Mouse (Mus musculus): Measurements from ENCODE around the gene Npb. TPM values are rescaled to one million over a fixed set of nuclear protein-coding genes. Genes with fewer than 3 reads are reported as not detected.
"Not testable (repeated sequence)": the region's sequence is repeated elsewhere in the genome, so short reads cannot be mapped to it uniquely, and the experiment has no call there.

Npb gene
- polyA plus RNA-seq (2011; ENCODE audit: insufficient read depth, insufficient read length, low read depth, missing spikeins), result not detected in 2 replicates

- Histone ChIP-seq H3K27ac (ENCODE audit: insufficient read depth, low read length) (no peak within 1 kb of the TSS), H3K4me3 (ENCODE audit: low read depth, low read length) (peak within 1 kb of the TSS; percentile 28), H3K4me1 (ENCODE audit: control insufficient read depth, insufficient read depth, low read length) (no peaks in the 10 kb centered on the region), H3K9ac (ENCODE audit: low read depth, poor library complexity, severe bottlenecking) (peak within 1 kb of the TSS; percentile 61), H3K9me3 (replicated peaks; ENCODE audit: control insufficient read depth, insufficient read depth, low read length, poor library complexity, severe bottlenecking) (no peaks in the 10 kb centered on the region), H3K27me3 (ENCODE audit: control insufficient read depth, insufficient read depth, low read length, poor library complexity, severe bottlenecking) (no peaks in the 10 kb centered on the region), H3K36me3 (ENCODE audit: control insufficient read depth, insufficient read depth, low read length, poor library complexity, severe bottlenecking) (peaks cover 22% of the 10 kb centered on the region)
- TF ChIP-seq POLR2A (IDR thresholded peaks at IDR 0.05; ENCODE audit: insufficient read depth, low read length), result no peak
- TF ChIP-seq EP300 (IDR thresholded peaks at IDR 0.05; ENCODE audit: insufficient read depth, low read depth, low read length), result no peak
- no peak for TF ChIP-seq CTCF (IDR thresholded peaks at IDR 0.05; ENCODE audit: low read depth, low read length)
Observed at GRCm38 (mm10) chr11:120608241-120609034, at the start of gene Npb. TSS of gene Npb (plus strand) at chr11:120608477.

GRCm38 (mm10) chr11:120558843-120559242 is 49.4 kb upstream of the Npb start:
- H3K9me3 ChIP-seq (replicated peaks; ENCODE audit: control insufficient read depth, insufficient read depth, low read length, poor library complexity, severe bottlenecking); H3K27ac ChIP-seq (ENCODE audit: insufficient read depth, low read length); H3K9ac ChIP-seq (ENCODE audit: low read depth, poor library complexity, severe bottlenecking); H3K4me3 ChIP-seq (ENCODE audit: low read depth, low read length); H3K27me3 ChIP-seq (ENCODE audit: control insufficient read depth, insufficient read depth, low read length, poor library complexity, severe bottlenecking); H3K4me1 ChIP-seq (ENCODE audit: control insufficient read depth, insufficient read depth, low read length): not testable (repeated sequence)
- H3K36me3 ChIP-seq (ENCODE audit: control insufficient read depth, insufficient read depth, low read length, poor library complexity, severe bottlenecking), result peaks cover 38% of the 10 kb centered on the region

GRCm38 (mm10) chr11:120560952-120561728 is 47.1 kb upstream of the Npb start:
- H3K27me3 ChIP-seq (ENCODE audit: control insufficient read depth, insufficient read depth, low read length, poor library complexity, severe bottlenecking), result no peaks in the 10 kb centered on the region
- TF ChIP-seq EP300 (IDR thresholded peaks at IDR 0.05; ENCODE audit: insufficient read depth, low read depth, low read length) (no peak), CTCF (IDR thresholded peaks at IDR 0.05; ENCODE audit: low read depth, low read length) (no peak), POLR2A (IDR thresholded peaks at IDR 0.05; ENCODE audit: insufficient read depth, low read length) (no peak)
- H3K9me3 ChIP-seq (replicated peaks; ENCODE audit: control insufficient read depth, insufficient read depth, low read length, poor library complexity, severe bottlenecking), result no peaks in the 10 kb centered on the region
- no peaks in the 10 kb centered on the region for H3K4me1 ChIP-seq (ENCODE audit: control insufficient read depth, insufficient read depth, low read length)
- peak overlapping the region; percentile 17; the same call in 1 of the 2 replicates for H3K27ac ChIP-seq (ENCODE audit: insufficient read depth, low read length)
- H3K4me3 ChIP-seq (ENCODE audit: low read depth, low read length), result no peak overlapping the region
- no peak overlapping the region for H3K9ac ChIP-seq (ENCODE audit: low read depth, poor library complexity, severe bottlenecking)
- peaks cover 59% of the 10 kb centered on the region for H3K36me3 ChIP-seq (ENCODE audit: control insufficient read depth, insufficient read depth, low read length, poor library complexity, severe bottlenecking)

GRCm38 (mm10) chr11:120562949-120563348 is 45.3 kb upstream of the Npb start:
- Histone ChIP-seq H3K4me1 (ENCODE audit: control insufficient read depth, insufficient read depth, low read length) (no peaks in the 10 kb centered on the region), H3K27ac (ENCODE audit: insufficient read depth, low read length) (no peak overlapping the region), H3K9me3 (replicated peaks; ENCODE audit: control insufficient read depth, insufficient read depth, low read length, poor library complexity, severe bottlenecking) (no peaks in the 10 kb centered on the region), H3K36me3 (ENCODE audit: control insufficient read depth, insufficient read depth, low read length, poor library complexity, severe bottlenecking) (peaks cover 77% of the 10 kb centered on the region), H3K27me3 (ENCODE audit: control insufficient read depth, insufficient read depth, low read length, poor library complexity, severe bottlenecking) (no peaks in the 10 kb centered on the region), H3K4me3 (ENCODE audit: low read depth, low read length) (no peak overlapping the region), H3K9ac (ENCODE audit: low read depth, poor library complexity, severe bottlenecking) (no peak overlapping the region)
- TF ChIP-seq POLR2A (IDR thresholded peaks at IDR 0.05; ENCODE audit: insufficient read depth, low read length), result no peak
- TF ChIP-seq EP300 (IDR thresholded peaks at IDR 0.05; ENCODE audit: insufficient read depth, low read depth, low read length), result no peak
- TF ChIP-seq CTCF (IDR thresholded peaks at IDR 0.05; ENCODE audit: low read depth, low read length), result no peak

- no peaks in the 10 kb centered on the region for H3K27me3 ChIP-seq (ENCODE audit: control insufficient read depth, insufficient read depth, low read length, poor library complexity, severe bottlenecking)
- no peak for TF ChIP-seq POLR2A (IDR thresholded peaks at IDR 0.05; ENCODE audit: insufficient read depth, low read length)
- no peak for TF ChIP-seq EP300 (IDR thresholded peaks at IDR 0.05; ENCODE audit: insufficient read depth, low read depth, low read length)
- peak; percentile 0 for TF ChIP-seq CTCF (IDR thresholded peaks at IDR 0.05; ENCODE audit: low read depth, low read length)
- no peak overlapping the region for H3K4me3 ChIP-seq (ENCODE audit: low read depth, low read length)
- no peaks in the 10 kb centered on the region for H3K4me1 ChIP-seq (ENCODE audit: control insufficient read depth, insufficient read depth, low read length)
- H3K36me3 ChIP-seq (ENCODE audit: control insufficient read depth, insufficient read depth, low read length, poor library complexity, severe bottlenecking), result peaks cover 90% of the 10 kb centered on the region
- no peak overlapping the region for H3K9ac ChIP-seq (ENCODE audit: low read depth, poor library complexity, severe bottlenecking)
- no peaks in the 10 kb centered on the region for H3K9me3 ChIP-seq (replicated peaks; ENCODE audit: control insufficient read depth, insufficient read depth, low read length, poor library complexity, severe bottlenecking)
- no peak overlapping the region for H3K27ac ChIP-seq (ENCODE audit: insufficient read depth, low read length)
Observed at GRCm38 (mm10) chr11:120565114-120565513, 43.2 kb upstream of the Npb start.

- no peaks in the 10 kb centered on the region for H3K9me3 ChIP-seq (replicated peaks; ENCODE audit: control insufficient read depth, insufficient read depth, low read length, poor library complexity, severe bottlenecking)
- H3K27me3 ChIP-seq (ENCODE audit: control insufficient read depth, insufficient read depth, low read length, poor library complexity, severe bottlenecking), result no peaks in the 10 kb centered on the region
- H3K36me3 ChIP-seq (ENCODE audit: control insufficient read depth, insufficient read depth, low read length, poor library complexity, severe bottlenecking), result peaks cover 71% of the 10 kb centered on the region
- no peak overlapping the region for H3K27ac ChIP-seq (ENCODE audit: insufficient read depth, low read length)
- no peak overlapping the region for H3K4me3 ChIP-seq (ENCODE audit: low read depth, low read length)
- no peak overlapping the region for H3K9ac ChIP-seq (ENCODE audit: low read depth, poor library complexity, severe bottlenecking)
- no peak for TF ChIP-seq CTCF (IDR thresholded peaks at IDR 0.05; ENCODE audit: low read depth, low read length)
- H3K4me1 ChIP-seq (ENCODE audit: control insufficient read depth, insufficient read depth, low read length), result no peaks in the 10 kb centered on the region
Observed at GRCm38 (mm10) chr11:120568324-120568723, 40.0 kb upstream of the Npb start.
